Mouse (Mus musculus): ENCODE measurements around the gene Cilp2. TPM values are rescaled to one million over a fixed set of nuclear protein-coding genes. Genes with fewer than 3 reads are reported as not detected.

Cilp2 gene
- polyA plus RNA-seq, 1 experiment from 2014 or later: 0.65 TPM

GRCm38 (mm10) chr8:69915748-69916147 lies 28.3 kb upstream of the Cilp2 start:
- Histone ChIP-seq H3K9me3 (no peaks in the 10 kb centered on the region), H3K27me3 (replicated peaks) (no peaks in the 10 kb centered on the region), H3K4me3 (replicated peaks) (no peak overlapping the region), H3K4me2 (replicated peaks) (no peak overlapping the region), H3K27ac (no peak overlapping the region), H3K4me1 (replicated peaks) (peaks cover 12% of the 10 kb centered on the region), H3K36me3 (peaks cover 51% of the 10 kb centered on the region), H3K9ac (no peak overlapping the region)
- no peak for ATAC-seq
- 45% methylated on average over 5 of the region's 5 CpGs for WGBS

- Histone ChIP-seq H3K36me3 (peaks cover 62% of the 10 kb centered on the region), H3K27me3 (replicated peaks) (no peaks in the 10 kb centered on the region), H3K9me3 (no peaks in the 10 kb centered on the region), H3K4me3 (replicated peaks) (no peak overlapping the region), H3K4me1 (replicated peaks) (0 out of 2 replicates have a peak, but pooled peaks cover 2% of the 10 kb centered on the region), H3K9ac (no peak overlapping the region), H3K27ac (no peak overlapping the region), H3K4me2 (replicated peaks) (no peak overlapping the region)
- 85% methylated on average over 4 of the region's 4 CpGs for WGBS
- ATAC-seq: no peak
These were observed 27.0 kb upstream of the Cilp2 start for GRCm38 (mm10) chr8:69914526-69914925.

GRCm38 (mm10) chr8:69912478-69913074 lies 25.1 kb upstream of the Cilp2 start:
- Histone ChIP-seq H3K4me1 (replicated peaks) (no peaks in the 10 kb centered on the region), H3K36me3 (peaks cover 71% of the 10 kb centered on the region), H3K9me3 (no peaks in the 10 kb centered on the region), H3K27me3 (replicated peaks) (no peaks in the 10 kb centered on the region), H3K9ac (no peak overlapping the region), H3K4me3 (replicated peaks) (no peak overlapping the region), H3K27ac (no peak overlapping the region), H3K4me2 (replicated peaks) (no peak overlapping the region)
- WGBS: 86% methylated on average over 12 of the region's 12 CpGs
- no peak for ATAC-seq

GRCm38 (mm10) chr8:69911917-69912316 lies 24.4 kb upstream of the Cilp2 start:
- no peak for ATAC-seq
- no peak overlapping the region for H3K4me2 ChIP-seq (replicated peaks)
- no peak overlapping the region for H3K4me3 ChIP-seq (replicated peaks)
- no peaks in the 10 kb centered on the region for H3K27me3 ChIP-seq (replicated peaks)
- peaks cover 71% of the 10 kb centered on the region for H3K36me3 ChIP-seq
- H3K9me3 ChIP-seq: no peaks in the 10 kb centered on the region
- WGBS: 90% methylated on average over 13 of the region's 13 CpGs
- H3K4me1 ChIP-seq (replicated peaks): no peaks in the 10 kb centered on the region
- H3K9ac ChIP-seq: no peak overlapping the region
- no peak overlapping the region for H3K27ac ChIP-seq

- no peaks in the 10 kb centered on the region for H3K9me3 ChIP-seq
- H3K36me3 ChIP-seq: peaks cover 33% of the 10 kb centered on the region
These were observed 19.6 kb upstream of the Cilp2 start for GRCm38 (mm10) chr8:69907106-69907505.

GRCm38 (mm10) chr8:69906260-69906659 lies 18.8 kb upstream of the Cilp2 start:
- ATAC-seq: no peak
- 0 out of 2 replicates have a peak, but pooled peaks cover 4% of the 10 kb centered on the region for H3K4me1 ChIP-seq (replicated peaks)
- H3K4me3 ChIP-seq (replicated peaks): no peak overlapping the region
- no peak overlapping the region for H3K27ac ChIP-seq
- H3K9me3 ChIP-seq: no peaks in the 10 kb centered on the region
- no peaks in the 10 kb centered on the region for H3K27me3 ChIP-seq (replicated peaks)
- no peak overlapping the region for H3K9ac ChIP-seq
- H3K4me2 ChIP-seq (replicated peaks): no peak overlapping the region
- WGBS: 78% methylated on average over 2 of the region's 2 CpGs
- H3K36me3 ChIP-seq: peaks cover 25% of the 10 kb centered on the region

More at GRCm38 (mm10) chr8:69907106-69907505, 19.6 kb upstream of the Cilp2 start:
- WGBS: 81% methylated on average over 2 of the region's 2 CpGs
- ATAC-seq: no peak
- Histone ChIP-seq H3K4me1 (replicated peaks) (0 out of 2 replicates have a peak, but pooled peaks cover 4% of the 10 kb centered on the region), H3K4me3 (replicated peaks) (no peak overlapping the region), H3K4me2 (replicated peaks) (no peak overlapping the region), H3K27me3 (replicated peaks) (no peaks in the 10 kb centered on the region), H3K9ac (no peak overlapping the region), H3K27ac (no peak overlapping the region)

- H3K4me3 ChIP-seq (replicated peaks): no peak overlapping the region
- peaks cover 9% of the 10 kb centered on the region; the same call in 1 of the 2 replicates for H3K36me3 ChIP-seq
- peak overlapping the region; percentile 96; the same call in 1 of the 2 replicates for H3K4me2 ChIP-seq (replicated peaks)
These were observed 16.6 kb upstream of the Cilp2 start for GRCm38 (mm10) chr8:69904096-69904495.

GRCm38 (mm10) chr8:69903063-69903542 lies 15.6 kb upstream of the Cilp2 start:
- Histone ChIP-seq H3K27me3 (replicated peaks) (no peaks in the 10 kb centered on the region), H3K4me2 (replicated peaks) (peak overlapping the region; percentile 96), H3K9ac (peak overlapping the region; percentile 58), H3K4me1 (replicated peaks) (peaks cover 20% of the 10 kb centered on the region), H3K36me3 (0 out of 2 replicates have a peak, but pooled peaks cover 4% of the 10 kb centered on the region), H3K27ac (peak overlapping the region; percentile 92), H3K4me3 (replicated peaks) (peak overlapping the region; percentile 64), H3K9me3 (no peaks in the 10 kb centered on the region)
- ATAC-seq: peak; percentile 91
- WGBS: under 1% methylated on average over 45 of the region's 45 CpGs

More at GRCm38 (mm10) chr8:69904096-69904495, 16.6 kb upstream of the Cilp2 start:
- WGBS: 75% methylated on average over 8 of the region's 8 CpGs
- no peaks in the 10 kb centered on the region for H3K9me3 ChIP-seq
- no peak for ATAC-seq
- no peak overlapping the region for H3K27ac ChIP-seq
- peaks cover 20% of the 10 kb centered on the region for H3K4me1 ChIP-seq (replicated peaks)
- H3K27me3 ChIP-seq (replicated peaks): no peaks in the 10 kb centered on the region
- no peak overlapping the region for H3K9ac ChIP-seq

GRCm38 (mm10) chr8:69902163-69903062 lies 14.9 kb upstream of the Cilp2 start, which contains the start of the genes Tssk6, Ndufa13 and Yjefn3:
Gene Tssk6, plus strand, starts transcription at chr8:69902184.
Gene Ndufa13, minus strand, starts transcription at chr8:69902558.
Gene Yjefn3, minus strand, starts transcription at chr8:69902712.
- Histone ChIP-seq H3K9ac (peak within 1 kb of the TSS; percentile 82), H3K4me1 (replicated peaks) (peaks cover 20% of the 10 kb centered on the region), H3K27me3 (replicated peaks) (no peaks in the 10 kb centered on the region), H3K27ac (peak within 1 kb of the TSS; percentile 92), H3K4me2 (replicated peaks) (peak within 1 kb of the TSS; percentile 96), H3K4me3 (replicated peaks) (peak within 1 kb of the TSS; percentile 64), H3K36me3 (0 out of 2 replicates have a peak, but pooled peaks cover 4% of the 10 kb centered on the region), H3K9me3 (no peaks in the 10 kb centered on the region)
- peak; percentile 50 for ATAC-seq
- 4% methylated on average over 89 of the region's 89 CpGs for WGBS

- Histone ChIP-seq H3K9me3 (no peaks in the 10 kb centered on the region), H3K4me3 (replicated peaks) (peak overlapping the region; percentile 64), H3K27me3 (replicated peaks) (no peaks in the 10 kb centered on the region), H3K9ac (peak overlapping the region; percentile 82), H3K27ac (peak overlapping the region; percentile 92), H3K36me3 (0 out of 2 replicates have a peak, but pooled peaks cover 4% of the 10 kb centered on the region), H3K4me2 (replicated peaks) (peak overlapping the region; percentile 96), H3K4me1 (replicated peaks) (peaks cover 20% of the 10 kb centered on the region)
- 2% methylated on average over 41 of the region's 41 CpGs for WGBS
- peak; percentile 76 for ATAC-seq
These were observed 14.1 kb upstream of the Cilp2 start for GRCm38 (mm10) chr8:69901484-69902162.

GRCm38 (mm10) chr8:69900895-69901451 lies 13.5 kb upstream of the Cilp2 start:
- 13% methylated on average over 12 of the region's 12 CpGs for WGBS

More at GRCm38 (mm10) chr8:69900895-69901451, 13.5 kb upstream of the Cilp2 start:
- peak overlapping the region; percentile 64 for H3K4me3 ChIP-seq (replicated peaks)
- peaks cover 20% of the 10 kb centered on the region for H3K4me1 ChIP-seq (replicated peaks)
- peak overlapping the region; percentile 92 for H3K27ac ChIP-seq
- no peak for ATAC-seq
- H3K9ac ChIP-seq: peak overlapping the region; percentile 82
- H3K9me3 ChIP-seq: no peaks in the 10 kb centered on the region
- H3K27me3 ChIP-seq (replicated peaks): no peaks in the 10 kb centered on the region
- H3K36me3 ChIP-seq: 0 out of 2 replicates have a peak, but pooled peaks cover 4% of the 10 kb centered on the region
- peak overlapping the region; percentile 96 for H3K4me2 ChIP-seq (replicated peaks)
